Mouse (Mus musculus) heart, embryonic 12.5 days (tissue): ENCODE measurements around the gene Lrmda. TPM values are rescaled to one million over a fixed set of nuclear protein-coding genes. Genes with fewer than 3 reads are reported as not detected.

Source experiments
- ATAC-seq: fragments of 200-750 bp; cut with Nextera tagmentation; 2 replicates; pipeline ENCODE4 v1.8.0; 2017; ENCODE audit warnings: moderate TSS enrichment, moderate library complexity; ENCODE audit not compliant: insufficient number of reproducible peaks, low FRiP score
- H3K27ac ChIP-seq: fragments of 300-500 bp; sonication (generic); 2 replicates; pipeline ENCODE4 v1.5.1; 2016; ENCODE audit warnings: mild to moderate bottlenecking, moderate library complexity; ENCODE audit not compliant: poor library complexity, severe bottlenecking
- H3K27me3 ChIP-seq: fragments of 300-500 bp; sonication (generic); replicated peaks from 2 replicates; pipeline ENCODE4 v1.6.1; 2016; ENCODE audit warnings: mild to moderate bottlenecking, moderate library complexity
- H3K36me3 ChIP-seq: fragments of 300-500 bp; sonication (generic); 2 replicates; pipeline ENCODE4 v1.6.1; 2016; ENCODE audit warnings: mild to moderate bottlenecking, moderate library complexity
- H3K4me1 ChIP-seq: fragments of 300-500 bp; sonication (generic); replicated peaks from 2 replicates; pipeline ENCODE4 v1.6.1; 2016; ENCODE audit warnings: mild to moderate bottlenecking
- H3K4me2 ChIP-seq: fragments of 300-500 bp; sonication (generic); 2 replicates; pipeline ENCODE4 v1.6.1; 2016; ENCODE audit warnings: mild to moderate bottlenecking, moderate library complexity
- H3K4me3 ChIP-seq: fragments of 300-500 bp; sonication (generic); 2 replicates; pipeline ENCODE4 v1.5.1; 2016; ENCODE audit warnings: mild to moderate bottlenecking
- H3K9ac ChIP-seq: fragments of 300-500 bp; sonication (generic); 2 replicates; pipeline ENCODE4 v1.6.1; 2016; ENCODE audit warnings: mild to moderate bottlenecking, moderate library complexity
- H3K9me3 ChIP-seq: fragments of 300-500 bp; sonication (generic); replicated peaks from 2 replicates; pipeline ENCODE4 v1.6.1; 2016; ENCODE audit warnings: mild to moderate bottlenecking, moderate library complexity
- WGBS: fragments of 180-500 bp; shearing (Covaris S2); methylation state at CpG from one replicate; pipeline ENCODE4 v1.1.7; 2016; 5-methylcytosine and 5-hydroxymethylcytosine counted together
- polyA plus RNA-seq: library from polyadenylated mRNA; unstranded; fragments of >200 nt; fragmentation: Nextera tagmentation; extraction: Ambion mirVana; gene quantifications from 2 replicates; pipeline ENCODE4 v1.2.1, GENCODE M21; 2016

Gene Lrmda
- polyA plus RNA-seq, 1 experiment from 2014 or later, result 1.0 TPM

DNA sequence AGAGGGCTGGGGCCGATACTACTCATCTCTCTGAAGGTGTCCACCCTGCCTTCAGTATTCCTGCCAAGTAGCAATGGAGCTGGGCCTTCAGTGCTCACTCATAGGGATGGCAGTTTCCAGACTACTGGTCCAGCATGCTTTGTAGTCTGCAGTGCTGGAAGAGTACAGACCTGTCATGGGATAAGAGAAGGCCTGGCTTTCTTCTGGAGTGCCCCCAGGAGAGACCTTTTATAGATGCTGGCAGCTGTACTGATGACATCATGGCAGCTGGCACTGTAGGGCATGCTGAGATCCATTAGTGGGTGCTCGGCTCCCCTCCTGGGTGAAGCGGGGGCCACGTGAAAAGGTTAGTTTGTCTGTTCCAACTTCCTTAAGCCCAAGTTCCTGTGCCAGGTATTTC is 348.1 kb downstream of the Lrmda start:
- Histone ChIP-seq H3K36me3 (no peaks in the 10 kb centered on the region), H3K9me3 (no peaks in the 10 kb centered on the region), H3K4me1 (peaks cover 6% of the 10 kb centered on the region), H3K27ac (no peak overlapping the region), H3K9ac (no peak overlapping the region), H3K4me3 (no peak overlapping the region), H3K4me2 (no peak overlapping the region), H3K27me3 (no peaks in the 10 kb centered on the region)
- 76% methylated on average over 4 of the region's 4 CpGs for WGBS
- ATAC-seq, result no peak

DNA sequence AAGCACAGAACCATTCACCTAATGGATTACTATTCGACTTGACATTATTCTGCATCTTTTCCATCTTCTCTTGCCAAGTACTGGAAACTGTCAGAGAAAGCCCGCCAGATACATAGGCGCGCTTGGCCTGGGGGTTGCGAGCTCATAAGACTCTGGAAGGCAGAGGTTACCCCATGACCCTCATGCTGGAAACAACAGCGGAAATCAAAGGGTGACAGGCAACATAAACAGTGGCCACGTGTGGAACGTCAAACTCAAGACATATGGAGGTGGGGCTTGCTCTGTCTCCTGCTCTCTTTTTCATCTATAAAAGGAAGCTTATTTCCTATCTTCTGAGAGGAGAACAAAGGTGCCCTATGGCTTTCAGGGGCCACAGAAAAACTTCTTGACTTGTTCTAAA is 351.6 kb downstream of the Lrmda start:
- Histone ChIP-seq H3K4me2 (no peak overlapping the region), H3K27ac (no peak overlapping the region), H3K9me3 (no peaks in the 10 kb centered on the region), H3K4me1 (peaks cover 6% of the 10 kb centered on the region), H3K9ac (no peak overlapping the region), H3K4me3 (no peak overlapping the region), H3K27me3 (no peaks in the 10 kb centered on the region), H3K36me3 (no peaks in the 10 kb centered on the region)
- ATAC-seq, result no peak
- 53% methylated on average over 8 of the region's 8 CpGs for WGBS

DNA sequence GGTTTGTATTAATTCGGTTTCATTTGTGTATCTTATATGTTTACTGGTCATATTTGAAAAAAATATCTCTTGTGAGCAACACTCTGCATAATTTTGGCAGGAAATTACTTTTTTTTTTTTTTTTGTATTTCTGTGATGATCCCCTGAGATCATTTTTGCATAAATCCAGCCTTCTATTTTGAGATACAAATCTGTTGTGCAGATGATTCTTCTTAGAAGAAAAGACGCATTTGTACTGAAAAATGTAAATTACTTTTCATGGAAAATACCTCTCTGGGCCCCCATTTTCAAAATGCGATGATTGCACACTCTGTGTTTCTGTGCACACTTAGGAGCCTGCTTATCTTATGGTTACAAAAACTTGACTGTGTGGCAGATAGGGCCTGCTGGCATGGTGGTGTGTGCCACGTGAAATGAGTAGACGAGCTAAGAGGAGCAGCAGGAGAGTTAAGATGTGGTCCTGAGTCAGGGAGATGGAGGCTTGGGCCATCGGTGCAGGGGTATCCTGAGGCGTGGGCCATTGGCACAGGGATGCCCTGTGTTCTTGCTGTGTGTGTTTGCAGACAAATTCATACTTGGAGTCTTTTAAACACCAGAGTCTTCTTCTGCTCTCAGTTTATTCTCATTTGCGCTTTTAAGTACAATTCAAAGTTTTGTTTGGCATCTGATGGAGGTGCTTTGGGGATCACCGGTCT is 353.3 kb downstream of the Lrmda start:
- Histone ChIP-seq H3K27ac (no peak overlapping the region), H3K4me3 (no peak overlapping the region), H3K36me3 (no peaks in the 10 kb centered on the region), H3K27me3 (no peaks in the 10 kb centered on the region), H3K9me3 (no peaks in the 10 kb centered on the region), H3K9ac (no peak overlapping the region), H3K4me2 (no peak overlapping the region), H3K4me1 (peaks cover 6% of the 10 kb centered on the region)
- no peak for ATAC-seq
- 80% methylated on average over 9 of the region's 9 CpGs for WGBS

DNA sequence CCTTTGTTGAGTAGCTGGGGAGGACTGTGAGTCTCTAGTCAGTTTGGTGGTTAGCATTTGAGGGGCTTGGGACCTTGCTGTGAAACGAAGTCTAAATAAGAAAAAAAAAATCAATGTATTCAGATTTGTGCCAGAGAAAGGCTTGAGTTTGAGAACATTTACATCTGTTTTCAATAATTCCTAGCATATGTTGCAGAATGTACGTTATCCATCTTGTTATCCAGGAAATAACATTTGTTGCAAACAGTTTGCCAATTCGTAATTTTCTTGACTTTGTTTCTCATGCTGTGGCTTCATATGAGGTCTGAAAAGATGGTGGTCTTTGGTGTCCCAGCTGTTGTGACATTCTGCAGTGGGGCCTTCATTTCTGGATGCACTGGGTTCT is 353.8 kb downstream of the Lrmda start:
- H3K27ac ChIP-seq, result no peak overlapping the region
- 70% methylated on average over 3 of the region's 3 CpGs for WGBS

DNA sequence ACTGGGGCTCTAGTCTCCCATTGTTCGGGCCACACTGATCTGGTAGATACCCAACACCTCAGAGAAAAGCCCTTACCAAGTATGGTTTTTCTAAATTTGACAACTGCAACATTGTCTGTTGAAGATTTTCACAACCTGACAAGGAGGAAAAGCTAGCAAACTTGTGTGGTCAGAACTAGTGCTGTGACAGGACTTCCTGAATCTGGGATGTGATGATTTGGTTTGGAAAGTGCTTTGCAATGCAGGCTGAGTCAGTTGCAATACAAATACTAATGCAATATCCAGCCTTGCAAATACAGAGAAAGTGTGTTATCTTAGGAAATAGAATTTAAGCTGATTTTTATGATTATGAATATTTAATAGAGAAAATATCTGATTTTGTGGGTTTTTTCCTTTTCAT is 357.6 kb downstream of the Lrmda start:
- Histone ChIP-seq H3K27ac (no peak overlapping the region), H3K4me3 (no peak overlapping the region), H3K4me1 (no peaks in the 10 kb centered on the region), H3K4me2 (no peak overlapping the region), H3K9me3 (no peaks in the 10 kb centered on the region), H3K27me3 (no peaks in the 10 kb centered on the region), H3K36me3 (no peaks in the 10 kb centered on the region), H3K9ac (no peak overlapping the region)
- WGBS, result 64% methylated on average over 1 of the region's 1 CpGs
- ATAC-seq, result no peak

More for the DNA sequence above, 353.8 kb downstream of the Lrmda start:
- H3K9ac ChIP-seq, result no peak overlapping the region
- no peaks in the 10 kb centered on the region for H3K9me3 ChIP-seq
- H3K27me3 ChIP-seq, result no peaks in the 10 kb centered on the region
- no peak for ATAC-seq
- H3K36me3 ChIP-seq, result no peaks in the 10 kb centered on the region
- H3K4me3 ChIP-seq, result no peak overlapping the region
- H3K4me1 ChIP-seq, result peaks cover 6% of the 10 kb centered on the region
- no peak overlapping the region for H3K4me2 ChIP-seq

DNA sequence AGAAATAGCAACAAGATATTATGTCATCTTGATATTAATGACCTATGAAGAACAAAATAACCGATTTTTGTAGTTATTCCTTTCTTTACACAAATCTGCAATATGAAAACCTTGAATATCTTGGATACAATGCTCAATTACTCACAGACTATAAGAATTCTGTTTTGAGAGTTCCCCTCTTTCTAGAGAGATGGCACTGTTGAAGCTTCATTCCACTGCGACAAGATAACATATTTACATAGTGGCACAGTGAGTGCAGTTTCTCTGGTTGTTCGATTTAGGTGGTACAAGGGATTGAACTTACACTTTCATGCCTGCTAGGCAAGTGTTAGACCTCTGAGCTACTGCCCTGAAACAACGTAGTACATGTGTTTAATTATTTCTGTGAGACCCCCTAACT is 362.6 kb downstream of the Lrmda start:
- H3K4me1 ChIP-seq, result no peaks in the 10 kb centered on the region
- H3K27ac ChIP-seq, result no peak overlapping the region
- H3K27me3 ChIP-seq, result no peaks in the 10 kb centered on the region
- 72% methylated on average over 4 of the region's 4 CpGs for WGBS
- H3K9ac ChIP-seq, result no peak overlapping the region
- ATAC-seq, result no peak
- H3K36me3 ChIP-seq, result no peaks in the 10 kb centered on the region
- no peak overlapping the region for H3K4me2 ChIP-seq
- H3K9me3 ChIP-seq, result no peaks in the 10 kb centered on the region
- H3K4me3 ChIP-seq, result no peak overlapping the region

DNA sequence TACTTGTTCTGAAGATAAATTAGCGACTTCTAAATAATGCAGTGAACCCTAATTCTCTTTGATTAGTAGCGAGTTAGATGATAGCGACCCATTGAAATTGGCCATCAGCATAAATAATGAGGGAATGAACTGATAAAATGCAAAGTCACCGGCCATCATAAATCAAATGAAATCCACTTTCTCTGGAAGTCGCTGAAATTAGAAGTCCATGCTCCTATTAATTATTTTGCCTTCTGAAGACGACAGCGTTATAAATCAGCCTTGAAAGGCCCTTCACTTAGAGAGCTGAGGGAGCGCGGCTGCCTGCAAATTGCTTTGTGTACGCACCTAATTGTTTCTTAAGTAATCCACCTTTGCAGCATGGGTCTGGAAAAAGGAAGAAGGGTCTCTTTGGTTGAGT is 374.1 kb downstream of the Lrmda start:
- Histone ChIP-seq H3K9me3 (0 out of 2 replicates have a peak, but pooled peaks cover 3% of the 10 kb centered on the region), H3K27me3 (no peaks in the 10 kb centered on the region), H3K4me2 (no peak overlapping the region), H3K36me3 (no peaks in the 10 kb centered on the region), H3K27ac (no peak overlapping the region), H3K4me3 (no peak overlapping the region), H3K4me1 (no peaks in the 10 kb centered on the region), H3K9ac (no peak overlapping the region)
- no peak for ATAC-seq
- 80% methylated on average over 10 of the region's 10 CpGs for WGBS

DNA sequence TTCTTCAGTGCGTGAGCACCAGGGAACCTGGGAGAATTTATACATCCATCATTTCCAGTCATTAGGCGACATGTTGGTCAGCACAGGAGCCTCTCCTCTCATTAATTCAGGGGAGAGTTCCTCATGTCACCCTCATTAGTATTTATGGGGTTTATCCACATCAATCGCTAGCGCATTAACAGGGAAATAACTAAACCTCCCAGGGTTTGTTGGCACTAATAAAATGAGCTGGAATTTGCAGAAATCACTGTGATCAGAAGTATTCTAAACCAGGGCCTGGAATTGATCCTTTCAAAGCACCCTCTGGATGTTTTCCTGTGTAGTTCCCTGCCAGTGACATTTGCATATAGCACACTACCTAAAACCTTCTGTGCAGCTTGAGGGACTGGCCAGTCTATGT is 382.9 kb downstream of the Lrmda start:
- H3K4me2 ChIP-seq, result no peak overlapping the region
- no peak overlapping the region for H3K4me3 ChIP-seq
- no peaks in the 10 kb centered on the region for H3K27me3 ChIP-seq
- 80% methylated on average over 4 of the region's 4 CpGs for WGBS
- no peaks in the 10 kb centered on the region for H3K36me3 ChIP-seq
- H3K9me3 ChIP-seq, result no peaks in the 10 kb centered on the region
- no peak overlapping the region for H3K9ac ChIP-seq
- no peaks in the 10 kb centered on the region for H3K4me1 ChIP-seq
- no peak for ATAC-seq
- H3K27ac ChIP-seq, result no peak overlapping the region

DNA sequence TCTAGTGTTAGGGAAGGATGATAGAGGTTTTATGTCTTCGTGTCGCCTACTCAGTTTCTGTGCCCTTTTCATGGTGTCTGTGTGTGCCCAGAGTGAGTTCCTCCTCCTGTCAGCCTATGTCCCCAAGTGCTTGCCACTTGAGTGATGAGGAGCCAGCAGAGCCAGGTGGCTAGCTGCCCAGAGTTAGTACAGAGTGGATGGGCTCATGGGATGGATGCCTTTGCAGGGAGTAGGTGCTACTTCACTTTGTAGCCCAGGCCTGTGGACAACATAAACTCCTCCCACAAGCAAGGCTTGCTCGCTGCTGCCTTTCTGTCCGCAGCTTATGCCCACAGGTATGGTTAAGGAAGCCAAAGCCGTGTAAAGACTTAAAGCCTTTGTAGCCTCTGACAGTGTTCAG is 387.1 kb downstream of the Lrmda start:
- ATAC-seq, result no peak
- 73% methylated on average over 5 of the region's 5 CpGs for whole genome bisulfite sequencing
- no peak overlapping the region for H3K4me3 ChIP-seq

DNA sequence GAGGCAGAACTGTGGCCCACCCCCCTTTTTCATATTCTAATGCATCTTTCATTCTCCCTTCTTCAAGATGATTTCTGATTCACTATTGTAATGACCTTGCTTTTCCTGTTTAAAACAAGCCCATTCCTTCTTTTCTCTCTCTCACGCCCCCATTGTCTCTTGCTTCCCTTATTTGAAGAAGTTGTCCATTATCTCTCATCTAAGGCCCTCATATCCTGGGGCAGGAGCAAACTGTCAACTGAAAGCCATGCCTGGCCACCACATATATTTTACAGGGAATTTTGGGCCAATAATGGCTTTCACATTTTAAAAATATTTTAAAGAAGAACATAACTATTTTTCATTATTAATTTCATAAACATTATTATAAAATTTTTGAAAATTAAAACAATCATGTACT is 391.3 kb downstream of the Lrmda start:
- no peaks in the 10 kb centered on the region for H3K4me1 ChIP-seq
- ATAC-seq, result no peak
- 79% methylated on average over 1 of the region's 1 CpGs for WGBS
- H3K4me2 ChIP-seq, result no peak overlapping the region
- no peaks in the 10 kb centered on the region for H3K36me3 ChIP-seq
- no peak overlapping the region for H3K27ac ChIP-seq
- H3K27me3 ChIP-seq, result no peaks in the 10 kb centered on the region
- H3K9me3 ChIP-seq, result no peaks in the 10 kb centered on the region
- H3K9ac ChIP-seq, result no peak overlapping the region
- H3K4me3 ChIP-seq, result no peak overlapping the region

More for the DNA sequence above, 387.1 kb downstream of the Lrmda start:
- Histone ChIP-seq H3K9me3 (no peaks in the 10 kb centered on the region), H3K9ac (no peak overlapping the region), H3K36me3 (no peaks in the 10 kb centered on the region), H3K4me1 (no peaks in the 10 kb centered on the region), H3K27me3 (no peaks in the 10 kb centered on the region), H3K4me2 (no peak overlapping the region), H3K27ac (no peak overlapping the region)

DNA sequence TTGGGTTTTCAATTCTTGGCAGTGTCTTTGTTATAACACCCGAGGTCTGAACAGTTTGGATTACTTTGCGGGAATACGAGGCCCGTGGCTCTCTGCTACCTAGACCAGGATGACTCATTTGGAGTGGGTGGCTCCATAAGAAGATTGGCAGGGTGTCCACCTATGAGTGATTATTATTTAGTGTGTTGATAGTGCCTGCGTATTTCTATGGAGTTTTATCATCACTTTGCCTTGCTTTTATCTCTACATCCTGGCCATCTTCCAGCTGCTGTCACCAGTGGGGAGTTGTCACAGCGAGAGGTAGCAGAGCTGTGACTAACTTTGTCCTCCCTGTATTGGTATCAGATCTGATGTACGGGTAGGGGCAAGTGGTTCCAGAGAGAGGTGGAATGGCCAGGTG is 393.7 kb downstream of the Lrmda start:
- Histone ChIP-seq H3K4me1 (no peaks in the 10 kb centered on the region), H3K4me2 (no peak overlapping the region), H3K9me3 (peaks cover 3% of the 10 kb centered on the region; the same call in 1 of the 2 replicates), H3K27ac (no peak overlapping the region), H3K9ac (no peak overlapping the region), H3K4me3 (no peak overlapping the region), H3K36me3 (no peaks in the 10 kb centered on the region), H3K27me3 (no peaks in the 10 kb centered on the region)
- no peak for ATAC-seq
- WGBS, result 41% methylated on average over 7 of the region's 7 CpGs

DNA sequence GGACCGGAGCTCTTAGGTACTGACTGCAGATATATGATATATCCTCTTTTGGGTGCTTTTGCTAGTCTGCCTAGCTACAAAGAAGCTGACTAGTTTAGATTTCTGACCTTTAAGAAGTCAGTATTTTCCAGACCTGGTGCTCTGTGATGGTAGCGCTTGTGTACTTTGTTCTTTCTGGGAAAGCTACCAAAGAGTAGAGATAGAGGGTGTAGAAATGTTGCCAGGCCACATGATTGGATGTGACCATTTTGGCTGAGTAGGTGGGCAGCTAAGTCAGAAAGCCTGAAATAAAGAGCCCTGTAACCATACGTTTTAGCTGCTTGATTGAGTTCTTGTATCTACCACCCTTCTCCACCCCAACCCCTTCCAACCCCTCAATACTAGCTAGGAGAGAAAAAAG is 398.2 kb downstream of the Lrmda start:
- Histone ChIP-seq H3K4me1 (no peaks in the 10 kb centered on the region), H3K27ac (no peak overlapping the region), H3K9ac (no peak overlapping the region), H3K27me3 (no peaks in the 10 kb centered on the region), H3K9me3 (peaks cover 3% of the 10 kb centered on the region; the same call in 1 of the 2 replicates), H3K4me3 (no peak overlapping the region), H3K36me3 (no peaks in the 10 kb centered on the region), H3K4me2 (no peak overlapping the region)
- WGBS, result 79% methylated on average over 3 of the region's 3 CpGs
- no peak for ATAC-seq
